Mouse (Mus musculus) small intestine, adult 2 months (tissue): ENCODE results near the gene Nfe2l3.

Experiments used
- CTCF ChIP-seq: fragments of 200-500 bp; IDR thresholded peaks from 2 replicates; pipeline ENCODE4 v1.5.1; 2012; ENCODE audit warnings: low read depth, mild to moderate bottlenecking, control low read depth, inconsistent platforms, low read length, moderate library complexity, mixed read lengths; ENCODE audit not compliant: insufficient replicate concordance, insufficient read length; ENCODE audit errors: extremely low read depth
- POLR2A ChIP-seq: fragments of 200-500 bp; IDR thresholded peaks from 2 replicates; pipeline ENCODE4 v1.6.1; 2012; ENCODE audit warnings: low read depth, mild to moderate bottlenecking, control low read depth, inconsistent platforms, low read length, moderate library complexity

- TF ChIP-seq CTCF: no peak
- no peak for TF ChIP-seq POLR2A
Measured at GRCm38 (mm10) chr6:51424537-51424936, 7.9 kb upstream of the Nfe2l3 start.
